Mouse (Mus musculus): ENCODE results near the gene Ucp2. TPM values are rescaled to one million over a fixed set of nuclear protein-coding genes. Genes with fewer than 3 reads are reported as not detected.
"Not testable (repeated sequence)": the region's sequence is repeated elsewhere in the genome, so short reads cannot be mapped to it uniquely, and the experiment has no call there.

The Ucp2 gene
- polyA plus RNA-seq, 1 experiment from 2014 or later = 99.6 TPM

- Histone ChIP-seq H3K4me3 (ENCODE audit: low read depth, low read length) (no peak within 1 kb of the TSS), H3K4me2 (replicated peaks; ENCODE audit: low read depth, low read length) (no peak within 1 kb of the TSS), H3K4me1 (replicated peaks; ENCODE audit: control insufficient read depth, insufficient read depth, low read length) (no peaks in the 10 kb centered on the region), H3K9ac (ENCODE audit: low read depth, low read length) (no peak within 1 kb of the TSS), H3K36me3 (ENCODE audit: control insufficient read depth, insufficient read depth, low read length) (no peaks in the 10 kb centered on the region), H3K9me3 (ENCODE audit: control insufficient read depth, low read length) (no peaks in the 10 kb centered on the region), H3K27ac (ENCODE audit: low read depth, low read length) (no peak within 1 kb of the TSS), H3K27me3 (ENCODE audit: control insufficient read depth, insufficient read depth, low read length) (no peaks in the 10 kb centered on the region)
- no peak for DNase-seq (ENCODE audit: low spot score)
- WGBS = 90% methylated on average over 6 of the region's 6 CpGs
- ATAC-seq (ENCODE audit: low FRiP score) = no peak
Observed at GRCm38 (mm10) chr7:100472777-100473176, 20.4 kb upstream of the Ucp2 start, which contains the start of gene Ucp3. Gene Ucp3, plus strand, starts transcription at chr7:100472990.

DNA sequence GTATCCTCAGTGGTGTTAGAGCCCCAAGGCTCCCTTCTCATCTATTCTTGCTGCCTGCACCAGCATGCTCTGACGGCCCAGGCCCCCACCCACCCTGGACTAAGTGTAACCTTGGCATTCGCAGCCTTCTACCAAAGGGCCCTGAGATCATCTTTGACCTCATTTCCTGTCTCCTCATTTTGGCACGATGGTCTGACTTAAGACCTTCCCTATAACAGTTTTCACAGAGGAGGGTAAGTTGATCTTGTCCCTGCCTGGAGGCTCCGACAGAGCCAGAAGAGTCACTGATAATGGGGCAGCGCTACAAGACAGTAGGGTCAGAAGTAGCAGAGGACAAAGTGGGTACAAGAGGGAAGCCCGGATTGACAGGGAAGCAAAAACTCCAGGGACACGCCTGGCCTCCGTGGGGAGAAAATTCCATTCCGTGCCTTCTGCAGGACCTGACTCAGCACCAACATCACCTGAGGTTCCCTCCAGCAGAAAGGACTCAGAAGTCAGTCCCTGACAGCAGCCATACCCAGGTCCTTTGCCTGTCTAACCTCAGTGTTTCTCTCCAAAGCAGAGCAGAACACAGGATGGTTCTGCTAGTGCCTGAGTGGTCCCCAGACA is 19.2 kb upstream of the Ucp2 start:
- no peak overlapping the region for H3K4me2 ChIP-seq (replicated peaks; ENCODE audit: low read depth, low read length)
- 81% methylated on average over 9 of the region's 9 CpGs for WGBS

DNA sequence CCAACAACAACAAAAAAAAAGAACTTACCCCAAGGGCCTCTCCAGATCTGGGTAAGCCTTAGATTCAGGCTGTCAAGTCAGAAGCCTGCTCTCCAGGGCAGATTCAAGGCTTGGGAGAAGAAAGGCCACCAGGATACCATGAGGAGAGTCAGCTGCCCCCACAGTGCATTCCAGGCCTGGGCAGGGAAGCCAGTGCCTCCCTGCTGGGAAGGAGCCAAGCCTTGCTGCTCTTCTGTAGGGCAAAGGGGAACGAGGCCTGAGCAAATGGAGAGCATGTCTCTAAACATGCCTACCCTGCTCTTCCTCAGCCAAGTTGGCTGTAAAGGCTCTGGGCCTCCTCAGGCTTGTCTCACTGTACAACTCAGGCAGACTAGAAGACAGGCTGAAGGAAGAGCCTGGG is 18.5 kb upstream of the Ucp2 start:
- ATAC-seq (ENCODE audit: low FRiP score) (no peak), DNase-seq (ENCODE audit: low spot score) (no peak)
- Histone ChIP-seq H3K4me2 (replicated peaks; ENCODE audit: low read depth, low read length) (no peak overlapping the region), H3K27ac (ENCODE audit: low read depth, low read length) (no peak overlapping the region), H3K4me3 (ENCODE audit: low read depth, low read length) (no peak overlapping the region), H3K9ac (ENCODE audit: low read depth, low read length) (no peak overlapping the region), H3K9me3 (ENCODE audit: control insufficient read depth, low read length) (no peaks in the 10 kb centered on the region), H3K4me1 (replicated peaks; ENCODE audit: control insufficient read depth, insufficient read depth, low read length) (0 out of 2 replicates have a peak, but pooled peaks cover 2% of the 10 kb centered on the region), H3K36me3 (ENCODE audit: control insufficient read depth, insufficient read depth, low read length) (no peaks in the 10 kb centered on the region), H3K27me3 (ENCODE audit: control insufficient read depth, insufficient read depth, low read length) (no peaks in the 10 kb centered on the region)
- 33% methylated on average over 1 of the region's 1 CpGs for WGBS

More for the DNA sequence above, 19.2 kb upstream of the Ucp2 start:
- ATAC-seq (ENCODE audit: low FRiP score) (no peak), DNase-seq (ENCODE audit: low spot score) (no peak)
- Histone ChIP-seq H3K27me3 (ENCODE audit: control insufficient read depth, insufficient read depth, low read length) (no peaks in the 10 kb centered on the region), H3K27ac (ENCODE audit: low read depth, low read length) (no peak overlapping the region), H3K4me1 (replicated peaks; ENCODE audit: control insufficient read depth, insufficient read depth, low read length) (no peaks in the 10 kb centered on the region), H3K4me3 (ENCODE audit: low read depth, low read length) (no peak overlapping the region), H3K9me3 (ENCODE audit: control insufficient read depth, low read length) (no peaks in the 10 kb centered on the region), H3K9ac (ENCODE audit: low read depth, low read length) (no peak overlapping the region), H3K36me3 (ENCODE audit: control insufficient read depth, insufficient read depth, low read length) (no peaks in the 10 kb centered on the region)

DNA sequence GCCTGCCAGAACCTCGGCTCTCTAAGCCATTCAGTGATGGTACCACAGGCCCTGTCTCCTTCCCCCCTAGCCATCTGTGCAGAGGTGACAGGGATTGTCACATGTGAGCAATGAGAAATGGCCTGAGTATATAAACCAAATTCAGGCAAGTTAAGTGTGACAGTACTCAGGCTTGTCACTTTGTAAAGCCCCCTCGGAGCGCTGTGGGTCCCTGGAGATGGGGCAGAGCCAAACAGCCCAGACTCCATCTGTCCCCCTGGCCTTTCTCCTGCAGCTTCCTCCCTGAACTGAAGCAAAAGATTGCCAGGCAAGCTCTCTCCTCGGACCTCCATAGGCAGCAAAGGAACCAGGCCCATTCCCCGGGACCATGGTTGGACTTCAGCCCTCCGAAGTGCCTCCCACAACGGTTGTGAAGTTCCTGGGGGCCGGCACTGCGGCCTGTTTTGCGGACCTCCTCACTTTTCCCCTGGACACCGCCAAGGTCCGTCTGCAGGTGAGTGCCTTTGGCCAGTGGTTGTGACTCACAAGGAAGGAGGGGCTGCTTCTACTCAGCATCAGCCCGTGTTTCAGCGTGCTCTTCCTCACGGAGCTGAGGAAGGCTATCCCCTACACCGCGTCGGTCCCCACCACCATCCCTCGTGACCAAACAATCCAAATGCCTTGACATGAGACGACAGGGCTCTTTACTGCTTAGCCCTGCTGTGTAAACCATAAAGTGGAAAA is 13.9 kb upstream of the Ucp2 start:
- Histone ChIP-seq H3K4me1 (replicated peaks; ENCODE audit: control insufficient read depth, insufficient read depth, low read length) (0 out of 2 replicates have a peak, but pooled peaks cover 3% of the 10 kb centered on the region), H3K4me2 (replicated peaks; ENCODE audit: low read depth, low read length) (no peak overlapping the region), H3K9me3 (ENCODE audit: control insufficient read depth, low read length) (no peaks in the 10 kb centered on the region), H3K27ac (ENCODE audit: low read depth, low read length) (no peak overlapping the region), H3K27me3 (ENCODE audit: control insufficient read depth, insufficient read depth, low read length) (no peaks in the 10 kb centered on the region), H3K36me3 (ENCODE audit: control insufficient read depth, insufficient read depth, low read length) (no peaks in the 10 kb centered on the region), H3K9ac (ENCODE audit: low read depth, low read length) (no peak overlapping the region), H3K4me3 (ENCODE audit: low read depth, low read length) (no peak overlapping the region)
- ATAC-seq (ENCODE audit: low FRiP score) (no peak), DNase-seq (ENCODE audit: low spot score) (no peak)
- WGBS = 83% methylated on average over 20 of the region's 20 CpGs

DNA sequence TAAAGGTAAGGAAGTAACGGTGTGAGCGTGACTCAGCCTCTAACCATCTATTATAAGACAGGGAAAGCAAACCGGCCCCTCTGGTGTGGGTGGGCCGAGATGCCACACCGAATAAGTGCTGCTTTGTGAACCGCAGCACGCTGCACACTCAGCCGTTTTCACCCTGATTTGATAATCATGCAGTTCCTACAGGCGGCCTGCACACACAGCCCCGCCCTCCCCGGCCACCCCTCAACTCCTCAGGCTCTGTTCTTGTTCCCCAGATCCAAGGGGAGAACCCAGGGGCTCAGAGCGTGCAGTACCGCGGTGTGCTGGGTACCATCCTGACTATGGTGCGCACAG is 13.3 kb upstream of the Ucp2 start:
- DNase-seq (ENCODE audit: low spot score) (no peak), ATAC-seq (ENCODE audit: low FRiP score) (no peak)
- H3K4me3 ChIP-seq (ENCODE audit: low read depth, low read length) = no peak overlapping the region
- H3K27me3 ChIP-seq (ENCODE audit: control insufficient read depth, insufficient read depth, low read length) = no peaks in the 10 kb centered on the region
- H3K27ac ChIP-seq (ENCODE audit: low read depth, low read length) = no peak overlapping the region
- H3K36me3 ChIP-seq (ENCODE audit: control insufficient read depth, insufficient read depth, low read length) = no peaks in the 10 kb centered on the region
- no peak overlapping the region for H3K4me2 ChIP-seq (replicated peaks; ENCODE audit: low read depth, low read length)
- no peaks in the 10 kb centered on the region for H3K9me3 ChIP-seq (ENCODE audit: control insufficient read depth, low read length)
- WGBS = 77% methylated on average over 15 of the region's 15 CpGs
- H3K9ac ChIP-seq (ENCODE audit: low read depth, low read length) = no peak overlapping the region
- H3K4me1 ChIP-seq (replicated peaks; ENCODE audit: control insufficient read depth, insufficient read depth, low read length) = 0 out of 2 replicates have a peak, but pooled peaks cover 3% of the 10 kb centered on the region

DNA sequence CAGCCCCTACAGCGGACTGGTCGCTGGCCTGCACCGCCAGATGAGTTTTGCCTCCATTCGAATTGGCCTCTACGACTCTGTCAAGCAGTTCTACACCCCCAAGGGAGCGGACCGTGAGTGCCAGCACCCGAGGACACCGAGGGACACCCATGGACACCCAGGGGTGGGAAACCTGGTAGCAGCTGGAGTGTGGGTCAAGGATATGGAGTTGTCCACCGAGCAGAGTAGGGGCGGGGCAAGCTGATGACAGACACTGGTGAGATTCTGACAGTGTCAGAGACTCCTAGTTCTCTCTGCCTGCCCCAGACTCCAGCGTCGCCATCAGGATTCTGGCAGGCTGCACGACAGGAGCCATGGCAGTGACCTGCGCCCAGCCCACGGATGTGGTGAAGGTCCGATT is 13.0 kb upstream of the Ucp2 start:
- Histone ChIP-seq H3K4me2 (replicated peaks; ENCODE audit: low read depth, low read length) (no peak overlapping the region), H3K4me3 (ENCODE audit: low read depth, low read length) (no peak overlapping the region), H3K27me3 (ENCODE audit: control insufficient read depth, insufficient read depth, low read length) (no peaks in the 10 kb centered on the region), H3K9me3 (ENCODE audit: control insufficient read depth, low read length) (no peaks in the 10 kb centered on the region), H3K9ac (ENCODE audit: low read depth, low read length) (no peak overlapping the region), H3K4me1 (replicated peaks; ENCODE audit: control insufficient read depth, insufficient read depth, low read length) (0 out of 2 replicates have a peak, but pooled peaks cover 3% of the 10 kb centered on the region), H3K36me3 (ENCODE audit: control insufficient read depth, insufficient read depth, low read length) (no peaks in the 10 kb centered on the region), H3K27ac (ENCODE audit: low read depth, low read length) (no peak overlapping the region)
- DNase-seq (ENCODE audit: low spot score) (no peak), ATAC-seq (ENCODE audit: low FRiP score) (no peak)
- WGBS = 84% methylated on average over 17 of the region's 17 CpGs

- H3K27ac ChIP-seq (ENCODE audit: low read depth, low read length); ATAC-seq (ENCODE audit: low FRiP score); H3K9ac ChIP-seq (ENCODE audit: low read depth, low read length); H3K4me2 ChIP-seq (replicated peaks; ENCODE audit: low read depth, low read length); DNase-seq (ENCODE audit: low spot score); H3K4me1 ChIP-seq (replicated peaks; ENCODE audit: control insufficient read depth, insufficient read depth, low read length); H3K27me3 ChIP-seq (ENCODE audit: control insufficient read depth, insufficient read depth, low read length); H3K4me3 ChIP-seq (ENCODE audit: low read depth, low read length); H3K36me3 ChIP-seq (ENCODE audit: control insufficient read depth, insufficient read depth, low read length); H3K9me3 ChIP-seq (ENCODE audit: control insufficient read depth, low read length): not testable (repeated sequence)
- WGBS = 83% methylated on average over 2 of the region's 2 CpGs
Observed at GRCm38 (mm10) chr7:100482046-100482445, 11.1 kb upstream of the Ucp2 start.

DNA sequence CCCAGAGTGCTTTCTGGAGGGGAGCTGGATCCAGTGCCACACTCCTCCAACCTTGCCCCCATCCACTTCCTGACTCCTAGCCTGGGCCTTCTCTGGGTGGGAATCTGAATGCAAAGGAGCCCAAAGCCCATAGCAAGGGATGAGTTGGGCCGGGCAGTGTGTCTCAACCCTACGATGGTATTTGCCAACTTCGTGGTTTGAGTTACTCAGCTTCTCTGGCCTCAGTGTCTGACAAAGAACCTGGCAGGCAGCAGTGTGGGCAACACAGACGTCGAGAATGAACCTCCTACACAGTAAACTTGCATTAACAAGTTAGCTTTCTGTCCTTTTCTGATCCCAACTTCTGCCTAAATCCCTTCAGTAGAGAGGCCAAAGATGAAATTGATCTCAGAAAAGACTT is 8.6 kb upstream of the Ucp2 start:
- H3K4me2 ChIP-seq (replicated peaks; ENCODE audit: low read depth, low read length) = no peak overlapping the region
- H3K9me3 ChIP-seq (ENCODE audit: control insufficient read depth, low read length) = no peaks in the 10 kb centered on the region
- no peaks in the 10 kb centered on the region for H3K27me3 ChIP-seq (ENCODE audit: control insufficient read depth, insufficient read depth, low read length)
- H3K9ac ChIP-seq (ENCODE audit: low read depth, low read length) = no peak overlapping the region
- WGBS = 92% methylated on average over 5 of the region's 5 CpGs
- no peak overlapping the region for H3K4me3 ChIP-seq (ENCODE audit: low read depth, low read length)
- 0 out of 2 replicates have a peak, but pooled peaks cover 3% of the 10 kb centered on the region for H3K4me1 ChIP-seq (replicated peaks; ENCODE audit: control insufficient read depth, insufficient read depth, low read length)
- DNase-seq (ENCODE audit: low spot score) (no peak), ATAC-seq (ENCODE audit: low FRiP score) (no peak)
- no peak overlapping the region for H3K27ac ChIP-seq (ENCODE audit: low read depth, low read length)
- H3K36me3 ChIP-seq (ENCODE audit: control insufficient read depth, insufficient read depth, low read length) = no peaks in the 10 kb centered on the region

GRCm38 (mm10) chr7:100487301-100487700 is 5.8 kb upstream of the Ucp2 start:
- no peak overlapping the region for H3K27ac ChIP-seq (ENCODE audit: low read depth, low read length)
- no peak overlapping the region for H3K4me2 ChIP-seq (replicated peaks; ENCODE audit: low read depth, low read length)
- 0 out of 2 replicates have a peak, but pooled peaks cover 2% of the 10 kb centered on the region for H3K27me3 ChIP-seq (ENCODE audit: control insufficient read depth, insufficient read depth, low read length)
- no peak overlapping the region for H3K4me3 ChIP-seq (ENCODE audit: low read depth, low read length)
- no peak for ATAC-seq (ENCODE audit: low FRiP score)
- no peaks in the 10 kb centered on the region for H3K4me1 ChIP-seq (replicated peaks; ENCODE audit: control insufficient read depth, insufficient read depth, low read length)
- no peak overlapping the region for H3K9ac ChIP-seq (ENCODE audit: low read depth, low read length)
- whole genome bisulfite sequencing = 78% methylated on average over 2 of the region's 2 CpGs
- H3K9me3 ChIP-seq (ENCODE audit: control insufficient read depth, low read length) = no peaks in the 10 kb centered on the region
- H3K36me3 ChIP-seq (ENCODE audit: control insufficient read depth, insufficient read depth, low read length) = no peaks in the 10 kb centered on the region
- no peak for DNase-seq (ENCODE audit: low spot score)
